ENCODE assay signal across 9 mouse cellular contexts in the genomic region with DNA sequence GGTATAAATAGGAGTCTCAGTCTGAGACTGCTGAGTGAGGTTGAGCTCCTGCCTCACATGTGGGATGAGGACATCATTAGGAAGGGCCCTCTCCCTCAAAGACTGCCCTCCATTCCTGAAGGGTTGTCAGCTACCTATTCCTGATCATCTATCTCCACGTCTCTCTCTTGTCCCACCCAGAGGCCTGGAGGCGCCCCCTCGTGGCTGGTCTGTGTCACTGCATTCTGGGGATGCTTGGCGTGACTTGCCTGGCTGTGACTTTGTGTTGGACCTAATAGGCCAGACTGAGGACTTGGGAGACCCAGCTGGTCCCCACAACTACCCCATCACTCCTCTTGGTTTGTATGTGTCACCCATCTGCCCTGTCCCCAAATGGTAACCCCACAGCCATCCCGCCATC. TPM values are rescaled to one million over a fixed set of nuclear protein-coding genes. Genes with fewer than 3 reads are reported as not detected.
DNase-seq lines count a peak whose midpoint lies in the region; ATAC-seq and TF ChIP-seq lines count a peak whose summit lies in the region.
"Had no signal": no experiment of that assay in that cellular context is flagged by ENCODE, and none has a peak within 500 bp of the region (broad histone marks: within the 10 kb centered on the region; RNA-seq: fewer than 3 reads in every experiment).

No protein-coding gene starts in this region.

- no peak overlapping the region for H3K4me3 ChIP-seq in testis, adult 2 months (ENCODE audit: control insufficient read depth, low read depth, low read length)
- H3K4me3 ChIP-seq in limb, embryonic 11.5 days (ENCODE audit: low read depth, low read length) = no peak overlapping the region
- H3K4me3 ChIP-seq: neural tube, embryonic 13.5 days had no signal

- no peak overlapping the region for H3K4me2 ChIP-seq in limb, embryonic 11.5 days (ENCODE audit: low read depth, severe bottlenecking)
- H3K4me2 ChIP-seq: neural tube, embryonic 13.5 days had no signal

- no peaks in the 10 kb centered on the region for H3K36me3 ChIP-seq in testis, adult 2 months (ENCODE audit: control insufficient read depth, insufficient read depth, low read length)
- H3K36me3 ChIP-seq in limb, embryonic 11.5 days (ENCODE audit: control insufficient read depth, insufficient read depth, low read length) = no peaks in the 10 kb centered on the region
- H3K36me3 ChIP-seq: neural tube, embryonic 13.5 days had no signal

- TF ChIP-seq CTCF in testis, adult 2 months (IDR thresholded peaks at IDR 0.05; ENCODE audit: control insufficient read depth, insufficient read depth, insufficient replicate concordance, low read depth, low read length) = peak; percentile 67

- peaks cover 3% of the 10 kb centered on the region for H3K4me1 ChIP-seq in testis, adult 2 months (ENCODE audit: control insufficient read depth, insufficient read depth, low read length)
- 0 out of 2 replicates have a peak, but pooled peaks cover 3% of the 10 kb centered on the region for H3K4me1 ChIP-seq in limb, embryonic 11.5 days (ENCODE audit: control insufficient read depth, insufficient read depth, low read length)

- H3K27me3 ChIP-seq in testis, adult 2 months (ENCODE audit: control insufficient read depth, insufficient read depth, low read length) = no peaks in the 10 kb centered on the region
- H3K27me3 ChIP-seq in limb, embryonic 11.5 days (ENCODE audit: control insufficient read depth, insufficient read depth, low read length) = peaks cover 10% of the 10 kb centered on the region

- no peak overlapping the region for H3K9ac ChIP-seq in limb, embryonic 11.5 days (ENCODE audit: low read length)
- H3K9ac ChIP-seq: neural tube, embryonic 13.5 days had no signal

- no peak for ATAC-seq in limb, embryonic 11.5 days (ENCODE audit: insufficient number of reproducible peaks, low FRiP score, low TSS enrichment, low read depth)

- TF ChIP-seq POLR2A in testis, adult 2 months (IDR thresholded peaks at IDR 0.05; ENCODE audit: control insufficient read depth, low read depth, low read length) = no peak

- DNase-seq in embryo, embryonic 10.5 days (ENCODE audit: low spot score) = peak; percentile 41
- DNase-seq in embryo, embryonic 9.5 days (ENCODE audit: extremely low spot score) = no peak
- no peak for DNase-seq in testis, postnatal 14 days (ENCODE audit: low spot score)
- DNase-seq in limb, embryonic 11.5 days (ENCODE audit: low spot score) = peak; percentile 49
- DNase-seq in testis, postnatal 10 days (ENCODE audit: low spot score) = peak; percentile 59
- no peak for DNase-seq in left cerebral cortex, postnatal 14 days (ENCODE audit: low spot score in 2 of 2)
- no peak for DNase-seq in frontal cortex, postnatal 36 days (ENCODE audit: low spot score in 2 of 2)

- H3K9me3 ChIP-seq in limb, embryonic 11.5 days (ENCODE audit: control insufficient read depth, low read length) = no peaks in the 10 kb centered on the region
- H3K9me3 ChIP-seq: neural tube, embryonic 13.5 days had no signal

- H3K27ac ChIP-seq in testis, adult 2 months (ENCODE audit: control insufficient read depth, insufficient read depth, low read depth, low read length) = no peak overlapping the region
- H3K27ac ChIP-seq in limb, embryonic 11.5 days (replicated peaks; ENCODE audit: low read depth, low read length) = no peak overlapping the region
- H3K27ac ChIP-seq: neural tube, embryonic 13.5 days had no signal

- 22% methylated on average over 5 of the region's 5 CpGs for WGBS in limb, embryonic 11.5 days

- intact Hi-C loops in left cerebral cortex, postnatal 14 days (cut with DNase I) = no loop called here

RNA-seq across cellular contexts. Expression of gene Smim5, which starts 18.8 kb away (rescaled TPM):
- polyA plus RNA-seq in testis, adult 2 months (2012; rRNA removed) = 0.72 TPM in 1 of 2 replicates, not detected in the other
- polyA plus RNA-seq in limb, embryonic 11.5 days (2014; fragmentation: Nextera tagmentation; extraction: Ambion mirVana) = 1.3 and 2.0 TPM in 2 replicates
- under 1 TPM in 1 of 2 experiments, not detected in 1; 0.33 TPM for total RNA-seq in left cerebral cortex, postnatal 14 days (2021)

RNA-seq across cellular contexts. Expression of gene Myo15b, which starts 22.8 kb away (rescaled TPM):
- polyA plus RNA-seq in testis, adult 2 months (2012; rRNA removed) = 11.7 and 12.1 TPM in 2 replicates
- 0.11 TPM in 1 of 2 replicates, not detected in the other for polyA plus RNA-seq in limb, embryonic 11.5 days (2014; fragmentation: Nextera tagmentation; extraction: Ambion mirVana)
- total RNA-seq in left cerebral cortex, postnatal 14 days (2021) = under 1 TPM; 0.13 to 0.17 TPM

RNA-seq across cellular contexts. Expression of gene Smim6, which starts 30.8 kb away (rescaled TPM):
- polyA plus RNA-seq in testis, adult 2 months (2012; rRNA removed) = 17.6 and 20.7 TPM in 2 replicates
- 0.31 and 0.52 TPM in 2 replicates for polyA plus RNA-seq in limb, embryonic 11.5 days (2014; fragmentation: Nextera tagmentation; extraction: Ambion mirVana)
- total RNA-seq in left cerebral cortex, postnatal 14 days (2021) = not detected

RNA-seq across cellular contexts. Expression of gene Sap30bp, which starts 52.1 kb away (rescaled TPM):
- polyA plus RNA-seq in testis, adult 2 months (2012; rRNA removed) = 20.2 and 20.4 TPM in 2 replicates
- 50.7 and 56.2 TPM in 2 replicates for polyA plus RNA-seq in limb, embryonic 11.5 days (2014; fragmentation: Nextera tagmentation; extraction: Ambion mirVana)
- total RNA-seq in left cerebral cortex, postnatal 14 days (2021) = 10 to 100 TPM; 43.2 to 50.7 TPM

RNA-seq across cellular contexts. Expression of gene Recql5, which starts 52.3 kb away (rescaled TPM):
- 30.3 and 33.1 TPM in 2 replicates for polyA plus RNA-seq in testis, adult 2 months (2012; rRNA removed)
- 21.2 and 21.5 TPM in 2 replicates for polyA plus RNA-seq in limb, embryonic 11.5 days (2014; fragmentation: Nextera tagmentation; extraction: Ambion mirVana)
- 10 to 100 TPM; 19.8 to 22.4 TPM for total RNA-seq in left cerebral cortex, postnatal 14 days (2021)

Comparison
In these comparisons a context has a peak if more than half of its experiments do, and no peak if none do; other contexts are left out.
1. DNase-seq: peak in embryo, embryonic 10.5 days (single experiment), limb, embryonic 11.5 days (single experiment) and testis, postnatal 10 days (single experiment); none in embryo, embryonic 9.5 days (single experiment), testis, postnatal 14 days (single experiment), left cerebral cortex, postnatal 14 days (0 of 2) and frontal cortex, postnatal 36 days (0 of 2).
2. RNA of gene Myo15b, which starts 22.8 kb away (polyA plus RNA-seq): 11.7 to 12.1 TPM in testis, adult 2 months; 0.11 TPM in limb, embryonic 11.5 days; every median in the first group is over 10 times any median in the second.
3. RNA of gene Smim6, which starts 30.8 kb away (polyA plus RNA-seq): 17.6 to 20.7 TPM in testis, adult 2 months; 0.31 to 0.52 TPM in limb, embryonic 11.5 days; every median in the first group is over 10 times any median in the second.